31 mouse cellular contexts compared by ENCODE assay signal in genomic region chr4:33077724-33078123, GRCm38 (mm10). TPM values are rescaled to one million over a fixed set of nuclear protein-coding genes. Genes with fewer than 3 reads are reported as not detected.
DNase-seq lines count a peak whose midpoint lies in the region; ATAC-seq lines count a peak whose summit lies in the region.
"Had no signal": no experiment of that assay in that cellular context is flagged by ENCODE, and none has a peak within 500 bp of the region (broad histone marks: within the 10 kb centered on the region; RNA-seq: fewer than 3 reads in every experiment).

No protein-coding gene starts in this region.

- H3K4me3 ChIP-seq in midbrain, embryonic 13.5 days (replicated peaks) = no peak overlapping the region
- H3K4me3 ChIP-seq in heart, embryonic 12.5 days = no peak overlapping the region
- H3K4me3 ChIP-seq: heart, embryonic 15.5 days; layer of hippocampus, adult 2 months; limb, embryonic 13.5 days; liver, embryonic 12.5 days; neural tube, embryonic 12.5 days had no signal

- peak; percentile 74 for DNase-seq in CD4-positive helper T cell, adult 2 months (ENCODE audit: low read depth, low spot score)
- peak; percentile 79 for DNase-seq in naive thymus-derived CD4-positive, alpha-beta T cell, adult 2 months (ENCODE audit: low read depth)
- DNase-seq in thymus, postnatal 25 days = peak; percentile 49
- no peak for DNase-seq in heart, postnatal 25 days (ENCODE audit: low spot score)
- DNase-seq: B cell, adult 2 months; cerebellum, adult 18-20 months; cerebellum, postnatal 14 days; forebrain, postnatal 0 days; gastrocnemius, postnatal 14 days; kidney, postnatal 25 days; lung, adult 18-20 months; lung, postnatal 10 days; midbrain, embryonic 14.5 days; right cerebral cortex, postnatal 14 days had no signal

- intact Hi-C loops in heart, postnatal 25 days (cut with DNase I) = no loop called here

- H3K27ac ChIP-seq in midbrain, embryonic 13.5 days = no peak overlapping the region
- no peak overlapping the region for H3K27ac ChIP-seq in heart, embryonic 12.5 days (ENCODE audit: poor library complexity, severe bottlenecking)
- H3K27ac ChIP-seq: heart, embryonic 15.5 days; layer of hippocampus, adult 2 months; limb, embryonic 13.5 days; liver, embryonic 12.5 days; neural tube, embryonic 12.5 days; stomach, postnatal 0 days had no signal

- peak; percentile 60 for ATAC-seq in CD4-positive, CD25-positive, alpha-beta regulatory T cell, adult 4 months
- ATAC-seq in midbrain, embryonic 13.5 days = no peak
- ATAC-seq in heart, embryonic 12.5 days (ENCODE audit: insufficient number of reproducible peaks, low FRiP score) = no peak
- ATAC-seq: forebrain, postnatal 0 days; hindbrain, embryonic 16.5 days; intestine, postnatal 0 days; liver, embryonic 12.5 days had no signal

- no peaks in the 10 kb centered on the region for H3K9me3 ChIP-seq in midbrain, embryonic 13.5 days
- no peaks in the 10 kb centered on the region for H3K9me3 ChIP-seq in heart, embryonic 12.5 days (replicated peaks)
- H3K9me3 ChIP-seq: heart, embryonic 15.5 days; limb, embryonic 13.5 days; liver, embryonic 12.5 days; neural tube, embryonic 12.5 days had no signal

- WGBS in midbrain, embryonic 13.5 days = 57% methylated on average over 8 of the region's 8 CpGs
- 51% methylated on average over 8 of the region's 8 CpGs for WGBS in heart, embryonic 12.5 days

- no peaks in the 10 kb centered on the region for H3K27me3 ChIP-seq in midbrain, embryonic 13.5 days
- no peaks in the 10 kb centered on the region for H3K27me3 ChIP-seq in heart, embryonic 12.5 days (replicated peaks)
- H3K27me3 ChIP-seq: heart, embryonic 15.5 days; limb, embryonic 13.5 days; liver, embryonic 12.5 days; neural tube, embryonic 12.5 days had no signal

- H3K4me1 ChIP-seq in midbrain, embryonic 13.5 days (replicated peaks) = peaks cover 12% of the 10 kb centered on the region
- H3K4me1 ChIP-seq in heart, embryonic 12.5 days (replicated peaks) = peaks cover 4% of the 10 kb centered on the region

- H3K36me3 ChIP-seq in midbrain, embryonic 13.5 days = no peaks in the 10 kb centered on the region
- no peaks in the 10 kb centered on the region for H3K36me3 ChIP-seq in heart, embryonic 12.5 days
- H3K36me3 ChIP-seq: heart, embryonic 15.5 days; limb, embryonic 13.5 days; liver, embryonic 12.5 days; neural tube, embryonic 12.5 days had no signal

- no peak overlapping the region for H3K4me2 ChIP-seq in midbrain, embryonic 13.5 days (replicated peaks)
- no peak overlapping the region for H3K4me2 ChIP-seq in heart, embryonic 12.5 days
- H3K4me2 ChIP-seq: heart, embryonic 15.5 days; limb, embryonic 13.5 days; liver, embryonic 12.5 days; neural tube, embryonic 12.5 days had no signal

- H3K9ac ChIP-seq in midbrain, embryonic 13.5 days (replicated peaks) = no peak overlapping the region
- H3K9ac ChIP-seq in heart, embryonic 12.5 days = no peak overlapping the region
- H3K9ac ChIP-seq: forebrain, postnatal 0 days; heart, embryonic 15.5 days; limb, embryonic 13.5 days; liver, embryonic 12.5 days; neural tube, embryonic 12.5 days had no signal

RNA-seq across cellular contexts. Expression of gene Gabrr2, which starts 14.9 kb away (rescaled TPM):
- polyA plus RNA-seq in CD4-positive, CD25-positive, alpha-beta regulatory T cell, adult 4 months (2017; shearing (Covaris generic)) = 10 to 100 TPM; 24.2 to 27.1 TPM
- 0.44 and 0.54 TPM in 2 replicates for polyA plus RNA-seq in midbrain, embryonic 13.5 days (2015; fragmentation: Nextera tagmentation; extraction: Ambion mirVana)
- 0.28 TPM in 1 of 2 replicates, not detected in the other for polyA plus RNA-seq in heart, embryonic 12.5 days (2016; fragmentation: Nextera tagmentation; extraction: Ambion mirVana)
- total RNA-seq in heart, postnatal 25 days (2021) = 1 to 10 TPM; 1.5 to 1.6 TPM
- total RNA-seq: forebrain, postnatal 0 days; hematopoietic stem cell, adult 5-6 weeks; left cerebral cortex, postnatal 10 days had no signal
- polyA plus RNA-seq: embryonic facial prominence, embryonic 11.5 days; forebrain, postnatal 0 days; liver, embryonic 12.5 days had no signal

RNA-seq across cellular contexts. Expression of gene Ube2j1, which starts 46.5 kb away (rescaled TPM):
- 10 to 100 TPM; 35.2 to 37.1 TPM for polyA plus RNA-seq in CD4-positive, CD25-positive, alpha-beta regulatory T cell, adult 4 months (2017; shearing (Covaris generic))
- 49.0 and 51.1 TPM in 2 replicates for polyA plus RNA-seq in midbrain, embryonic 13.5 days (2015; fragmentation: Nextera tagmentation; extraction: Ambion mirVana)
- 30.6 and 35.5 TPM in 2 replicates for polyA plus RNA-seq in heart, embryonic 12.5 days (2016; fragmentation: Nextera tagmentation; extraction: Ambion mirVana)
- total RNA-seq in heart, postnatal 25 days (2021) = 10 to 100 TPM; 42.3 to 43.4 TPM

RNA-seq across cellular contexts. Expression of gene Gabrr1, which starts 54.6 kb away (rescaled TPM):
- polyA plus RNA-seq in CD4-positive, CD25-positive, alpha-beta regulatory T cell, adult 4 months (2017; shearing (Covaris generic)) = not detected
- 0.14 and 0.63 TPM in 2 replicates for polyA plus RNA-seq in midbrain, embryonic 13.5 days (2015; fragmentation: Nextera tagmentation; extraction: Ambion mirVana)
- polyA plus RNA-seq in heart, embryonic 12.5 days (2016; fragmentation: Nextera tagmentation; extraction: Ambion mirVana) = 0.10 and 0.11 TPM in 2 replicates
- under 1 TPM; 0.39 to 0.59 TPM for total RNA-seq in heart, postnatal 25 days (2021)
- total RNA-seq: adrenal gland, adult 18-20 months; gastrocnemius, postnatal 14 days; hematopoietic stem cell, adult 5-6 weeks; layer of hippocampus, adult 2 months; megakaryocyte progenitor cell, adult 5-6 weeks had no signal
- polyA plus RNA-seq: embryonic facial prominence, embryonic 11.5 days; forebrain, embryonic 11.5 days; limb, embryonic 13.5 days; neural tube, embryonic 12.5 days; stomach, postnatal 0 days had no signal

Comparison
In these comparisons a context has a peak if more than half of its experiments do, and no peak if none do; other contexts are left out.
1. RNA of gene Gabrr2, which starts 14.9 kb away (polyA plus RNA-seq): 24.2 to 27.1 TPM in CD4-positive, CD25-positive, alpha-beta regulatory T cell, adult 4 months; 0.44 to 0.54 TPM in midbrain, embryonic 13.5 days and 0.28 TPM in heart, embryonic 12.5 days; every median in the first group is over 10 times any median in the second.